Mouse (Mus musculus) liver, postnatal 0 days (tissue): ENCODE data around the gene Paqr6. TPM values are rescaled to one million over a fixed set of nuclear protein-coding genes. Genes with fewer than 3 reads are reported as not detected.

Source experiments
- ATAC-seq: fragments of 200-750 bp; cut with Nextera tagmentation; 2 replicates; pipeline ENCODE4 v1.8.0; 2017; ENCODE audit warnings: mild to moderate bottlenecking, moderate library complexity
- DNase-seq: peaks from one replicate; pipeline ENCODE4 v3.0.0-alpha.2; 2016
- H3K27ac ChIP-seq: fragments of 300-500 bp; sonication (generic); 2 replicates; pipeline ENCODE4 v1.5.1; 2014; ENCODE audit warnings: antibody characterized with exemption, moderate library complexity, mild to moderate bottlenecking, low read depth
- H3K27me3 ChIP-seq: fragments of 300-500 bp; sonication (generic); 2 replicates; pipeline ENCODE4 v1.6.1; 2014; ENCODE audit warnings: low read length, control low read depth, mixed read lengths; ENCODE audit not compliant: insufficient read depth
- H3K36me3 ChIP-seq: fragments of 300-500 bp; sonication (generic); replicated peaks from 2 replicates; pipeline ENCODE4 v1.6.1; 2014; ENCODE audit warnings: mild to moderate bottlenecking, control low read depth, low read length, moderate library complexity, mixed read lengths; ENCODE audit not compliant: insufficient read depth
- H3K4me1 ChIP-seq: fragments of 300-500 bp; sonication (generic); 2 replicates; pipeline ENCODE4 v1.6.1; 2014; ENCODE audit warnings: antibody characterized with exemption, mild to moderate bottlenecking, control low read depth; ENCODE audit not compliant: insufficient read depth
- H3K4me2 ChIP-seq: fragments of 300-500 bp; sonication (generic); 2 replicates; pipeline ENCODE4 v1.6.1; 2014; ENCODE audit warnings: low read depth, mild to moderate bottlenecking, low read length, moderate library complexity, mixed read lengths
- H3K4me3 ChIP-seq: fragments of 300-500 bp; sonication (generic); 2 replicates; pipeline ENCODE4 v1.5.1; 2014; ENCODE audit warnings: low read depth, low read length
- H3K9ac ChIP-seq: fragments of 300-500 bp; sonication (generic); replicated peaks from 2 replicates; pipeline ENCODE4 v1.6.1; 2014; ENCODE audit warnings: mild to moderate bottlenecking, moderate library complexity
- H3K9me3 ChIP-seq: fragments of 300-500 bp; sonication (generic); 2 replicates; pipeline ENCODE4 v1.6.1; 2016; ENCODE audit warnings: mild to moderate bottlenecking, control low read depth, low read length, mixed read lengths
- CTCF ChIP-seq: sonication (generic); IDR thresholded peaks from 2 replicates; pipeline ENCODE4 v1.5.1; 2016; ENCODE audit warnings: antibody characterized with exemption, low read depth
- EP300 ChIP-seq: IDR thresholded peaks from 2 replicates; pipeline ENCODE4 v1.6.1; 2016; ENCODE audit warnings: antibody characterized with exemption, low read depth, mild to moderate bottlenecking
- WGBS: fragments of 180-500 bp; shearing (Covaris S2); extraction: QIAGEN DNeasy Blood & Tissue Kit; methylation state at CpG from one replicate; pipeline ENCODE4 v1.1.7; 2014; ENCODE audit not compliant: insufficient replicate concordance; 5-methylcytosine and 5-hydroxymethylcytosine counted together
- polyA plus RNA-seq: library from polyadenylated mRNA; unstranded; fragments of >200 nt; fragmentation: Nextera tagmentation; extraction: Ambion mirVana; gene quantifications from 2 replicates; pipeline ENCODE4 v1.2.1, GENCODE M21; 2015

The Paqr6 gene
- polyA plus RNA-seq, 1 experiment from 2014 or later = 2.0 TPM

DNA sequence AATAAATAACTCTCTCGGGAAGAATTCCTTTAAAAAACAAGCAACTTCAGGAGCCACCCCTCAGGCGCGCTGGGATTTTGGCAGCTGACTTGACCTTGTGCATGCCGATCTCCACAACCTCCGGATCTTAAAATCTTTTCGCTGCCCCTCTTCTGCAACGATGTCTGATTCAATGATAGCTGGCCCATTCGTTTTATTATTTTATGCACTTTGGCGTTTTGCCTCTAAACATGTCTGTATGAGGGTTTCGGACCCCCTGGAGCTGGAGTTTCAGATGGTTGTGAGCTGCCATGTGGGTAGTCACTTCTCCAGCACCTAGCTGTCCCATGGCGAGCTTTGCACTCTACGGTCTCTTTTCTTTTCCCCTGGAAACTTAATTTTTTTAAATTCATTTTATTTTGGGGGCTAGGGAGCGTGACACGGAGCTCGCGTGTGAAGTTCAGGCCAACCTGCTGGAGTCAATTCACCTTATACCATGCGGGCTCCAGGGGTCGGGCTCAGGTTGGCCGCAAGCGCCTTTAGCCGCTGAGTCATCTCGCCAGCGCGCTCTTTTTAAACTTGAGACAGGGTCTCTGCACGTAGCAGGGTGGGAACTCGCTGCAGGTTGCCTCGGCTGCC lies 28.8 kb upstream of the Paqr6 start:
- Histone ChIP-seq H3K27me3 (no peaks in the 10 kb centered on the region), H3K36me3 (0 out of 2 replicates have a peak, but pooled peaks cover under 1% of the 10 kb centered on the region), H3K27ac (peak overlapping the region; percentile 98), H3K4me2 (peak overlapping the region; percentile 78), H3K4me1 (peaks cover 37% of the 10 kb centered on the region), H3K4me3 (peak overlapping the region; percentile 92), H3K9ac (peak overlapping the region; percentile 90), H3K9me3 (no peaks in the 10 kb centered on the region)
- peak; percentile 42 for ATAC-seq
- DNase-seq = no peak
- no peak for TF ChIP-seq CTCF
- TF ChIP-seq EP300 = no peak
- under 1% methylated on average over 27 of the region's 27 CpGs for WGBS

DNA sequence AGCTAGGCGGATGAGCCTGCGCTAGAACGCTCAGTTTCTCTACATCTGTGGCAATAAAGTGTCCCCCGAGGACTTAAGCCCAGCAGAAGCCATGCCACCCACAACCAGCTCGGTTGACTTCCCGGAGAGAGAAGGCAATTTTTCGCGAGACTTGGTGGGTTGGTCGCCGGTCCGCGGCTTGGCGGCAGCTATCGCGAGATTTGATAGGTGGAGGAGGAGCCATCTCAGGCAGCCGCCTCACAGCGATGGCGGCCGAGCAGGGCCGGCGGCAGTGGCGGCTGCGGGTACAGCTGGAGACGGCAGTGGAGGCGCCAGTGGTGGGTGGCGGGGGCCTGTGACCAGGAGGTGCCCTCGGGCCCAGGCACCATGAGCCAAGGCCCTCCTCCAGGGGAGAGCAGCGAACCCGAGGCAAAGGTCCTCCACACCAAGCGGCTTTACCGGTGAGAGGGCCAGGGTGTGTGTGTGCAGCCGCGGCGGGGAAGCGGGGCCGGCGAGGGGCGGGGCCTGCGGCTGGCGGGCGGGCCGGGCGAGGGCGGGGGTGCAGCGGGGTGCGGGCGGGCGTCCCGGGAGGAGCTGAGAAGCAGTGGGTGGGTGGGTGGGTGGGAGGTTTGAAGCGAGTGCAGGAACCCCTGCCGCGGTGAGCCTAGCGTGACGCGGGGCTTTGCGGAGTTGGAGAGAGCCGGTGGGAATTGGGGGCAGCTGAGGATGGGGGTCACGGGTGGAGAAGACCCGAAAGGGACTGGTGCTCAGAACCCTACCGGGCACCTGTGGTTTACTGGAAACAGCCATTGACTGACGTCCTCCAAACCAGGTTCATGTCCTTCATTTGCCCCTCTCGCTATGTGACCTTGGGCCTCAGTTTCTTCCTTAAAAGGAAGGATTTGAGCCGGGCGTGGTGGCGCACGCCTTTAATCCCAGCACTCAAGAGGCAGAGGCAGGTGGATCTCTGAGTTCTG lies 28.0 kb upstream of the Paqr6 start, which contains the start of the genes Tmem79 and Smg5:
Tmem79 (minus strand) TSS at position 91 of the 956 bp plus-strand sequence.
Smg5 (plus strand) TSS at position 203 of the 956 bp plus-strand sequence.
- Histone ChIP-seq H3K4me1 (peaks cover 37% of the 10 kb centered on the region), H3K4me2 (peak within 1 kb of the TSS; percentile 78), H3K4me3 (peak within 1 kb of the TSS; percentile 92), H3K36me3 (peaks cover 4% of the 10 kb centered on the region; the same call in 1 of the 2 replicates), H3K9ac (peak within 1 kb of the TSS; percentile 90), H3K9me3 (no peaks in the 10 kb centered on the region), H3K27ac (peak within 1 kb of the TSS; percentile 98), H3K27me3 (no peaks in the 10 kb centered on the region)
- TF ChIP-seq EP300 (peak; percentile 83), CTCF (no peak)
- peak; percentile 96 for DNase-seq
- 1% methylated on average over 48 of the region's 66 CpGs for WGBS
- peak; percentile 92 for ATAC-seq

DNA sequence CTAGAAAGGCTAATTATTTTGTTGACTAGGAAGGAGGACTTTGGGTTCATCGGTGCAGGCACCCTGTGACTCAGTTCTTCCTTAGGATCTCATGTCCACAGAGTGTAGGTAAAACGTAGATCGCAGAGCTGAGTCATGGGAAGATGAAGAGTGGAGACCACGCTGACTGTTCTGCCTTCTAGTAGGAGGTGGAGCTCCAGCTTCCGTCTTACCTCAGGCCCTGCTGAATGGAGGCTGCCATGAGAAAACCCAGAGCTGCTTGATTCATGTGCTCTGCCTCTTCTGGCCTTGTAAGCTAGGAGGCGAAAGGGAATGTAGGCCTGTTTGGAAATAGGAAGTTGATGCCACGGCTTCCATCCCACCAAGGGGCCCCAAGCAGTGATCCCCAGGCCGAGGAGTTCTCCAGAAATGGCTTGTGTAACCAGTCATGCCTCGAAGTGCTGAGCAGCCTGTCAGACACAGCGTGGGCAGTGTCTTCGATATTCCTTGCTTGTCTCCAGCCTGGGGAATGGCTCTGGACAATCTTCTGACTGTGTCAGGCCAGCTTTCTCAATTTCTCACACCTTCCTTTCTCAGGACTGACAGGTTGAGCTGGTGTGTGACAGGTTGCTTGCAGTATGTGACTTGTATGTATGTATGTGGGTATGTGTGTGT lies 26.9 kb upstream of the Paqr6 start:
- DNase-seq (peak; percentile 44), ATAC-seq (0 out of 2 replicates have a peak, but pooled peaks have one; percentile 6)
- Histone ChIP-seq H3K27ac (peak overlapping the region; percentile 98), H3K4me2 (peak overlapping the region; percentile 78), H3K9ac (peak overlapping the region; percentile 90; the same call in 1 of the 2 replicates), H3K36me3 (peaks cover 16% of the 10 kb centered on the region), H3K4me3 (peak overlapping the region; percentile 92), H3K9me3 (no peaks in the 10 kb centered on the region), H3K4me1 (peaks cover 37% of the 10 kb centered on the region), H3K27me3 (no peaks in the 10 kb centered on the region)
- TF ChIP-seq CTCF = no peak
- TF ChIP-seq EP300 = no peak
- 43% methylated on average over 11 of the region's 11 CpGs for WGBS

DNA sequence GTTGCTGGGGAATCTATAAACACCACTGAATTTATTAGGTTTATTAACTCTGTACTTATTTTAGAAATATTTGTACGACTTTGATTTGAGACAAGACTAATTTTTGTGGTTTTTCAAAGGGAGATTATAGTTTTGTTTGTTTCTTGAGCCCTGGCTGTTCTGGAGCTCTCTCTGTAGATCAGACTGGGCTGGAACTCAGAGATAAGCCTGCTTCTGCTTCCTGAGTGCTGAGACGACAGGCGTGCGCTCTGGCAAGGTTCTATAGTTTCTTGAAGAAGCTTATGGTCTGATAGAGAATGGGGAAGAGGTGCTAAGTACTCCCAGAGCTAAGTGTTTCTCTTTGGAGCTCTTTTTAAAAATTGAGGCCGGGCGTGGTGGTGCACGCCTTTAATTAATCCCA lies 26.1 kb upstream of the Paqr6 start:
- WGBS = 39% methylated on average over 7 of the region's 7 CpGs
- H3K4me1 ChIP-seq = peaks cover 37% of the 10 kb centered on the region

DNA sequence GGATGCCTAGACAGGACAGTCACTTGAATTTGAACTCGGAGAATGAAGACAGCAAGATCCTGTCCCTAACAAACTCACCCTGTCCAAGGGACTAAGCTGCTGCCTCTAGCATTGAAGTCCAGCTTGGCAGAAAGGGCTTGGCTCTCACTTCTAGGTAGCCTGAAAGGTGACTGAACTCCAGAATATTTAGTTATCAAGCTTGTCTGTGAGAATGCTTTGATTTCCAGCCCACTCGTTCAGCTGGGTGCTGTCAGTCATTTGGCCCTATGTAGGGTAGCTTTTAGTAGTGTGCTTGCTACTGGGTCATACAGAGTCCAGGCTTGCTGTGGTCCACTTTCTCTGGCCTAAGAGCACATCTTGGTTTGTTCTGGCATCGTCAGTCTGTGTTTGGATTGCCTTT lies 25.4 kb upstream of the Paqr6 start:
- Histone ChIP-seq H3K4me2 (peak overlapping the region; percentile 78), H3K27me3 (no peaks in the 10 kb centered on the region), H3K4me1 (peaks cover 35% of the 10 kb centered on the region), H3K9me3 (no peaks in the 10 kb centered on the region), H3K4me3 (peak overlapping the region; percentile 6; the same call in 1 of the 2 replicates), H3K36me3 (peaks cover 31% of the 10 kb centered on the region), H3K9ac (no peak overlapping the region), H3K27ac (peak overlapping the region; percentile 98)
- WGBS = 70% methylated on average over 3 of the region's 3 CpGs
- DNase-seq (no peak), ATAC-seq (no peak)
- TF ChIP-seq CTCF (no peak), EP300 (no peak)

More for the DNA sequence above, 26.1 kb upstream of the Paqr6 start:
- Histone ChIP-seq H3K27ac (peak overlapping the region; percentile 98), H3K9me3 (no peaks in the 10 kb centered on the region), H3K4me3 (peak overlapping the region; percentile 6; the same call in 1 of the 2 replicates), H3K36me3 (peaks cover 24% of the 10 kb centered on the region), H3K9ac (peak overlapping the region; percentile 21; the same call in 1 of the 2 replicates), H3K27me3 (no peaks in the 10 kb centered on the region), H3K4me2 (peak overlapping the region; percentile 78)
- ATAC-seq = no peak
- peak; percentile 57 for TF ChIP-seq EP300
- TF ChIP-seq CTCF = no peak
- DNase-seq = no peak
